Mouse (Mus musculus): ENCODE measurements around the gene Ptma.
"Not testable (repeated sequence)": the region's sequence is repeated elsewhere in the genome, so short reads cannot be mapped to it uniquely, and the experiment has no call there.

Ptma gene

GRCm38 (mm10) chr1:86497361-86497760 is 29.2 kb upstream of the Ptma start:
- DNase-seq, result no peak

GRCm38 (mm10) chr1:86497986-86498385 is 28.5 kb upstream of the Ptma start:
- no peak for DNase-seq

- DNase-seq, result no peak
Observed at GRCm38 (mm10) chr1:86498611-86499010, 27.9 kb upstream of the Ptma start.

GRCm38 (mm10) chr1:86499903-86500302 is 26.6 kb upstream of the Ptma start:
- peak; percentile 94 for DNase-seq

GRCm38 (mm10) chr1:86500681-86501080 is 25.8 kb upstream of the Ptma start:
- no peak for DNase-seq

GRCm38 (mm10) chr1:86501114-86501532 is 25.4 kb upstream of the Ptma start:
- peak; percentile 93 for DNase-seq

- DNase-seq, result peak; percentile 96
Observed at GRCm38 (mm10) chr1:86501559-86501958, 25.0 kb upstream of the Ptma start.

- DNase-seq, result peak; percentile 55
Observed at GRCm38 (mm10) chr1:86502221-86503048, 24.1 kb upstream of the Ptma start.

GRCm38 (mm10) chr1:86503165-86503747 is 23.3 kb upstream of the Ptma start:
- peak; percentile 82 for DNase-seq

- DNase-seq, result peak; percentile 95
Observed at GRCm38 (mm10) chr1:86503906-86504696, 22.4 kb upstream of the Ptma start.

GRCm38 (mm10) chr1:86504697-86505421 is 21.7 kb upstream of the Ptma start:
- peak; percentile 47 for DNase-seq

GRCm38 (mm10) chr1:86505461-86505860 is 21.1 kb upstream of the Ptma start:
- DNase-seq, result no peak

GRCm38 (mm10) chr1:86506420-86506819 is 20.1 kb upstream of the Ptma start:
- DNase-seq, result no peak

- peak; percentile 23 for DNase-seq
Observed at GRCm38 (mm10) chr1:86507866-86508265, 18.7 kb upstream of the Ptma start.

- peak; percentile 99 for DNase-seq
Observed at GRCm38 (mm10) chr1:86509410-86509809, 17.1 kb upstream of the Ptma start.

- no peak for DNase-seq
Observed at GRCm38 (mm10) chr1:86510266-86510665, 16.3 kb upstream of the Ptma start.

- peak; percentile 28 for DNase-seq
Observed at GRCm38 (mm10) chr1:86510676-86511441, 15.7 kb upstream of the Ptma start.

- no peak for DNase-seq
Observed at GRCm38 (mm10) chr1:86512154-86512720, 14.3 kb upstream of the Ptma start.

- DNase-seq, result not testable (repeated sequence)
Observed at GRCm38 (mm10) chr1:86513031-86513430, 13.5 kb upstream of the Ptma start.

- DNase-seq, result no peak
Observed at GRCm38 (mm10) chr1:86515715-86516410, 10.7 kb upstream of the Ptma start.

- no peak for DNase-seq
Observed at GRCm38 (mm10) chr1:86517076-86517475, 9.4 kb upstream of the Ptma start.

Measured in thymus, postnatal 4 days (tissue).